Mouse (Mus musculus) lung, postnatal 0 days (tissue): ENCODE measurements at regions not wholly inside any gene's neighbourhood (a gene's known extent, or its start where the extent isn't known, plus 50 kb on each side); places are given as distances from the start of the nearest gene placed in this dataset.

ENCODE experiments used
- CTCF ChIP-seq: IDR thresholded peaks from 2 replicates; pipeline ENCODE4 v1.5.1; 2016; ENCODE audit warnings: antibody characterized with exemption, mild to moderate bottlenecking
- EP300 ChIP-seq: IDR thresholded peaks from 2 replicates; pipeline ENCODE4 v1.6.1; 2016; ENCODE audit warnings: antibody characterized with exemption, mild to moderate bottlenecking, control low read depth

DNA sequence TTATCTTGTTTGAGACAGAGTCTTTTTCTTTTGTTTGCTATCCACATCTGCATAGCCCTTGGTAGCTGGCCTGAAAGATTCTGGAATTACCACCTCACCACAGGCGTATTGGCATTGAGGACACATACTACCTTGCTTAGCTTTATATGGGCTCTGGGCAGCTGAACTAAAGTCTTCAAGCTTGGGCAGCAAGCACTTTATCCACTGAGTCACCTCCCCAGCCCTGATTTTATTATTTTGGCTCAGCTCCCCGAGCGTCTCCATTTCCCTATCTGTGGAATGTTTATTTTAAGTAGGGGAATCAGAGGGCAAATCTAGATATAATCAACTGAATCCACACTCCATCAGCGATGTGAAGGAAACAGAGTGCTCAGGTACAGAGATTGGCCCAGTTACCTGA lies 340.4 kb upstream of the Fam98a start:
- TF ChIP-seq CTCF = no peak
- no peak for TF ChIP-seq EP300
